Mouse (Mus musculus): ENCODE measurements around the gene Tmem79. TPM values are rescaled to one million over a fixed set of nuclear protein-coding genes. Genes with fewer than 3 reads are reported as not detected.
"Not testable (repeated sequence)": the region's sequence is repeated elsewhere in the genome, so short reads cannot be mapped to it uniquely, and the experiment has no call there.

The Tmem79 gene
- polyA plus RNA-seq, 1 experiment: 12.8 TPM

DNA sequence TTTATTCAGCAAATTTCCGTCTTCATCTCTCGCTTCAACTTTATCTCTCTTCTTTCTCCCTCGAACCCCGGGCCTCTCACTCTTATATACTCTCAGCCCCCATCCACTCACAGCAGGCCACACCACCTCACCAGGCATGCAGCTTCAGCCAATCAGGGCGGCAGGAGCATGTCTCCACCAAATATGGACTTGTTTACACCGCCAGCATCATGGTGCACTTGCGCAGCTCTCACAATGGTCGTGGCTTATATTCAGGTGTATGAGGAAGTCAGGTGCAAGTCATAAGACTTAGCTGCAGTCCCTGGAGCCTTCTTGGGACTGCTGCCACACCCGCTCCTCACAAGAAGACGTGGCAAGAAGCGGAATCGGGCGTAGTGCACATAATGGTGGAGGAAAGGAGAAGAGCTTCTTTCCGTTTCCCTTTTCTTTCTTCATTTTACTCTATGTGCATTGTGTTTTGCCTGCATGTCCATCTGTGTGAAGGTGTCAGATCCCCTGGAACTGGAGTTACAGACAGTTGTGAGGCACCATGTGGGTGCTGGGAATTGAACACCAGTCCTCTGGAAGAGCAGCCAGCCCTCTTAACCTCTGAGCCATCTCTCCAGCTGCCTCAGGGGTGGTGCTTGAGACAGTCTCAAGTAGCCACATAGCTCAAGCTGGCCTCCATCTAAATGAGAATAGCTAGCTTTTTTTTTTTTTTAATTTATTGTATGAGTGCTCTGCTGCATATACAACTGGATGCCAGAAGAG lies 51.0 kb downstream of the Tmem79 start:
- peak overlapping the region; percentile 13; the same call in 1 of the 2 replicates for H3K9ac ChIP-seq (ENCODE audit: low read depth, poor library complexity, severe bottlenecking)
- peaks cover 21% of the 10 kb centered on the region for H3K4me1 ChIP-seq (ENCODE audit: control insufficient read depth, insufficient read depth, low read length)
- TF ChIP-seq EP300 (IDR thresholded peaks at IDR 0.05; ENCODE audit: insufficient read depth, low read depth, low read length): peak; percentile 71
- not testable (repeated sequence) for H3K4me3 ChIP-seq (ENCODE audit: low read depth, low read length); H3K36me3 ChIP-seq (ENCODE audit: control insufficient read depth, insufficient read depth, low read length, poor library complexity, severe bottlenecking); H3K27me3 ChIP-seq (ENCODE audit: control insufficient read depth, insufficient read depth, low read length, poor library complexity, severe bottlenecking); H3K9me3 ChIP-seq (replicated peaks; ENCODE audit: control insufficient read depth, insufficient read depth, low read length, poor library complexity, severe bottlenecking)
- peak overlapping the region; percentile 87 for H3K27ac ChIP-seq (ENCODE audit: insufficient read depth, low read length)

DNA sequence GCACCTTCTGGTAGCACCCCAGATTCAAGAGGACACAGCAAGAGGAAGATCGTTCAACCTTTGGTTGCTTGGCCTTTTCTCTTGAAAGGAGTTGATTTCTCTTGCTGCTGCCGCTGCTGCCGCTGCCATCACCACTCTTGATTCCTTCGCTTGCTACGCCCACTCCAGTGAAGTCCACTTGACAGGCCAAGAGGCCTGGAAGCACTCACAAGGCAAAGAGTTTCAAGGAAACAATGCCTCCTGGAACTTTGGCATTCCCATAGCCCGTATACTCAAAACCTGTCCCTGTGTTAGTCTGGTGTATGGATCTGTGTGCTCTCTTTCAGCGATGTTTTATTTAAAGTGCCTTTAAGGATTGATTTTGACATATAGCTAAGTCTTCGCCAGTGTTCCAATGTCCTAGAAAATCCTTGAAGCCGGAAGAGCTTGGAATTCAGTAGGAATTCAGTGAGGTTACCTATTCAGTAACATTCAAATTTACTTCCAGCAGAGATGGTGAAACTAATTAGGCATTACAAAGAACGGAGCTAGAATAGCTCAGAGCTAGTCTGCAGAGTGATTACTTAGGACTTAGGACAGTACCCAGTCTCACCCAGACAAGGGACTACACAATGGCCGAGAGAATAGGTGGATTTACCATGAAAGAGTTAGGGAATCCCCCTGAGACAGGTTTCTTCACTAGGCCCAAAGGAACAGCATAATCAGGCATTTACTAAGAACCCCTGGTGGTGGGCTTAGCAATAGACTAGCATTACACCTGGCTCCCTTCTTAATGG lies 54.6 kb downstream of the Tmem79 start:
- not testable (repeated sequence) for H3K4me3 ChIP-seq (ENCODE audit: low read depth, low read length); H3K9me3 ChIP-seq (replicated peaks; ENCODE audit: control insufficient read depth, insufficient read depth, low read length, poor library complexity, severe bottlenecking); H3K27me3 ChIP-seq (ENCODE audit: control insufficient read depth, insufficient read depth, low read length, poor library complexity, severe bottlenecking); H3K36me3 ChIP-seq (ENCODE audit: control insufficient read depth, insufficient read depth, low read length, poor library complexity, severe bottlenecking)
- H3K9ac ChIP-seq (ENCODE audit: low read depth, poor library complexity, severe bottlenecking): peak overlapping the region; percentile 46; the same call in 1 of the 2 replicates
- H3K4me1 ChIP-seq (ENCODE audit: control insufficient read depth, insufficient read depth, low read length): peaks cover 17% of the 10 kb centered on the region
- TF ChIP-seq EP300 (IDR thresholded peaks at IDR 0.05; ENCODE audit: insufficient read depth, low read depth, low read length): 0 out of 2 replicates have a peak, but pooled peaks have one; percentile 57
- H3K27ac ChIP-seq (ENCODE audit: insufficient read depth, low read length): peak overlapping the region; percentile 96

DNA sequence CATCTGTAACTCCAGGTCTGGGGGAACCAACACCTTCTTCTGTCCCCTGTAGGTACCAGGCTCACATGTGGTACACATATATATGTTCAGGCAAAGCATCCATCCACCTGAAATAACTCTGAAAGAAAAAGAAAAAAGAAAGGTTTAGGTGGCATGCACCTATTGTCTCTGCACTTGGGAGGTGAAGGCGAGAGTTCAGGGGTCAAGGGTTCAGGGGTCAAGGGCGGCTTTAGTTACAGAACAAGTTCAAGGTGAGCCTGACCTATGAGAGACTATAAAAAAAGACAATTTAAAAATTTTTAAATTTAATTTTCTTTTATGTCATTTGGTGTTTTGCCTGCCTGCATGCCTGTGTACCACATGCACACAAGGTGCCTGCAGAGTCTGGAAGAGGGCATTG lies 55.9 kb downstream of the Tmem79 start:
- peaks cover 17% of the 10 kb centered on the region for H3K4me1 ChIP-seq (ENCODE audit: control insufficient read depth, insufficient read depth, low read length)
- no peaks in the 10 kb centered on the region for H3K27me3 ChIP-seq (ENCODE audit: control insufficient read depth, insufficient read depth, low read length, poor library complexity, severe bottlenecking)
- TF ChIP-seq POLR2A (IDR thresholded peaks at IDR 0.05; ENCODE audit: insufficient read depth, low read length) (no peak), EP300 (IDR thresholded peaks at IDR 0.05; ENCODE audit: insufficient read depth, low read depth, low read length) (peak; percentile 92)
- H3K36me3 ChIP-seq (ENCODE audit: control insufficient read depth, insufficient read depth, low read length, poor library complexity, severe bottlenecking): no peaks in the 10 kb centered on the region
- no peak overlapping the region for H3K9ac ChIP-seq (ENCODE audit: low read depth, poor library complexity, severe bottlenecking)
- no peak overlapping the region for H3K27ac ChIP-seq (ENCODE audit: insufficient read depth, low read length)
- no peaks in the 10 kb centered on the region for H3K9me3 ChIP-seq (replicated peaks; ENCODE audit: control insufficient read depth, insufficient read depth, low read length, poor library complexity, severe bottlenecking)
- H3K4me3 ChIP-seq (ENCODE audit: low read depth, low read length): no peak overlapping the region

Other genes starting within 250 kb of the Tmem79 start
- gene Mef2d, start 193.8 kb downstream of the Tmem79 start, polyA plus RNA-seq (2011; ENCODE audit: insufficient read depth, insufficient read length, low read depth, missing spikeins): 41.5 and 48.1 TPM in 2 replicates
- gene Rhbg, start 81.4 kb downstream of the Tmem79 start, polyA plus RNA-seq (2011; ENCODE audit: insufficient read depth, insufficient read length, low read depth, missing spikeins): 0.82 TPM in 1 of 2 replicates, not detected in the other
- 0.72 and 3.6 TPM in 2 replicates for gene Gm38392, start 48.9 kb downstream of the Tmem79 start, polyA plus RNA-seq (2011; ENCODE audit: insufficient read depth, insufficient read length, low read depth, missing spikeins)
- gene Tsacc, start 39.1 kb downstream of the Tmem79 start, polyA plus RNA-seq (2011; ENCODE audit: insufficient read depth, insufficient read length, low read depth, missing spikeins): 15.5 and 19.8 TPM in 2 replicates
- 584 and 609 TPM in 2 replicates for gene Cct3, start 39.0 kb downstream of the Tmem79 start, polyA plus RNA-seq (2011; ENCODE audit: insufficient read depth, insufficient read length, low read depth, missing spikeins)
- gene Glmp, start 11.1 kb downstream of the Tmem79 start, polyA plus RNA-seq (2011; ENCODE audit: insufficient read depth, insufficient read length, low read depth, missing spikeins): 89.0 and 93.3 TPM in 2 replicates
- gene Smg5, start 112 bp upstream of the Tmem79 start, polyA plus RNA-seq (2011; ENCODE audit: insufficient read depth, insufficient read length, low read depth, missing spikeins): 70.7 and 84.2 TPM in 2 replicates
- gene Paqr6, start 28.4 kb upstream of the Tmem79 start, polyA plus RNA-seq (2011; ENCODE audit: insufficient read depth, insufficient read length, low read depth, missing spikeins): 4.9 and 6.8 TPM in 2 replicates
- 1.0 and 1.4 TPM in 2 replicates for gene Bglap3, start 36.6 kb upstream of the Tmem79 start, polyA plus RNA-seq (2011; ENCODE audit: insufficient read depth, insufficient read length, low read depth, missing spikeins)
- gene Bglap2, start 42.6 kb upstream of the Tmem79 start, polyA plus RNA-seq (2011; ENCODE audit: insufficient read depth, insufficient read length, low read depth, missing spikeins): not detected in 2 replicates
- gene Bglap, start 48.3 kb upstream of the Tmem79 start, polyA plus RNA-seq (2011; ENCODE audit: insufficient read depth, insufficient read length, low read depth, missing spikeins): not detected in 2 replicates
- gene Pmf1, start 74.2 kb upstream of the Tmem79 start, polyA plus RNA-seq (2011; ENCODE audit: insufficient read depth, insufficient read length, low read depth, missing spikeins): 88.6 and 102 TPM in 2 replicates
- gene Slc25a44, start 89.0 kb upstream of the Tmem79 start, polyA plus RNA-seq (2011; ENCODE audit: insufficient read depth, insufficient read length, low read depth, missing spikeins): 13.5 and 14.7 TPM in 2 replicates
- 2.3 and 4.0 TPM in 2 replicates for gene Sema4a, start 125.0 kb upstream of the Tmem79 start, polyA plus RNA-seq (2011; ENCODE audit: insufficient read depth, insufficient read length, low read depth, missing spikeins)
- 30.0 and 37.2 TPM in 2 replicates for gene Lmna, start 173.8 kb upstream of the Tmem79 start, polyA plus RNA-seq (2011; ENCODE audit: insufficient read depth, insufficient read length, low read depth, missing spikeins)
- 42.3 and 43.4 TPM in 2 replicates for gene Mex3a, start 196.2 kb upstream of the Tmem79 start, polyA plus RNA-seq (2011; ENCODE audit: insufficient read depth, insufficient read length, low read depth, missing spikeins)
- 33.2 and 35.1 TPM in 2 replicates for gene Rab25, start 212.2 kb upstream of the Tmem79 start, polyA plus RNA-seq (2011; ENCODE audit: insufficient read depth, insufficient read length, low read depth, missing spikeins)
- gene Lamtor2, start 216.9 kb upstream of the Tmem79 start, polyA plus RNA-seq (2011; ENCODE audit: insufficient read depth, insufficient read length, low read depth, missing spikeins): 138 and 151 TPM in 2 replicates
- 118 and 133 TPM in 2 replicates for gene Ubqln4, start 217.6 kb upstream of the Tmem79 start, polyA plus RNA-seq (2011; ENCODE audit: insufficient read depth, insufficient read length, low read depth, missing spikeins)
- gene Ssr2, start 239.7 kb upstream of the Tmem79 start, polyA plus RNA-seq (2011; ENCODE audit: insufficient read depth, insufficient read length, low read depth, missing spikeins): 348 and 382 TPM in 2 replicates